ENCODE assay signal across 11 mouse cellular contexts in genomic region chr1:42683861-42684260, GRCm38 (mm10). TPM values are rescaled to one million over a fixed set of nuclear protein-coding genes. Genes with fewer than 3 reads are reported as not detected.
DNase-seq lines count a peak whose midpoint lies in the region; ATAC-seq and TF ChIP-seq lines count a peak whose summit lies in the region.
"Had no signal": no experiment of that assay in that cellular context is flagged by ENCODE, and none has a peak within 500 bp of the region (broad histone marks: within the 10 kb centered on the region; RNA-seq: fewer than 3 reads in every experiment).

No protein-coding gene starts in this region.

- intact Hi-C loops in heart, postnatal 10 days (cut with DNase I): no loop called here

- H3K4me1 ChIP-seq in heart, embryonic 11.5 days (ENCODE audit: control insufficient read depth, insufficient read depth, low read length): peaks cover 8% of the 10 kb centered on the region; the same call in 1 of the 2 replicates
- H3K4me1 ChIP-seq in lung, embryonic 15.5 days: peaks cover 21% of the 10 kb centered on the region
- H3K4me1 ChIP-seq in lung, adult 2 months (ENCODE audit: control insufficient read depth, insufficient read depth, low read length): no peaks in the 10 kb centered on the region
- H3K4me1 ChIP-seq in hindbrain, postnatal 0 days (ENCODE audit: insufficient read depth, low read length): peaks cover 9% of the 10 kb centered on the region
- peaks cover 54% of the 10 kb centered on the region for H3K4me1 ChIP-seq in neural tube, embryonic 15.5 days

- WGBS in heart, embryonic 11.5 days (ENCODE audit: insufficient replicate concordance): under 1% methylated on average over 6 of the region's 6 CpGs
- WGBS in lung, embryonic 15.5 days: 5% methylated on average over 6 of the region's 6 CpGs
- WGBS in lung, adult 2 months: 9% methylated on average over 6 of the region's 6 CpGs
- WGBS in hindbrain, postnatal 0 days: 5% methylated on average over 6 of the region's 6 CpGs
- 10% methylated on average over 6 of the region's 6 CpGs for WGBS in neural tube, embryonic 15.5 days

- no peak overlapping the region for H3K27ac ChIP-seq in heart, embryonic 11.5 days (ENCODE audit: low read depth, low read length)
- no peak overlapping the region for H3K27ac ChIP-seq in lung, embryonic 15.5 days
- peak overlapping the region; percentile 82 for H3K27ac ChIP-seq in hindbrain, postnatal 0 days
- H3K27ac ChIP-seq in neural tube, embryonic 15.5 days (replicated peaks): peak overlapping the region; percentile 93

- TF ChIP-seq CTCF in lung, adult 2 months (IDR thresholded peaks at IDR 0.05; ENCODE audit: insufficient read depth, low read length): no peak
- TF ChIP-seq CTCF in hindbrain, postnatal 0 days (IDR thresholded peaks at IDR 0.05; ENCODE audit: low read depth): no peak

- H3K9ac ChIP-seq in heart, embryonic 11.5 days (ENCODE audit: low read depth, low read length): no peak overlapping the region
- no peak overlapping the region for H3K9ac ChIP-seq in lung, embryonic 15.5 days
- H3K9ac ChIP-seq in hindbrain, postnatal 0 days (replicated peaks; ENCODE audit: low read length): peak overlapping the region; percentile 67
- H3K9ac ChIP-seq in neural tube, embryonic 15.5 days (replicated peaks): peak overlapping the region; percentile 70

- no peaks in the 10 kb centered on the region for H3K9me3 ChIP-seq in heart, embryonic 11.5 days (replicated peaks; ENCODE audit: control insufficient read depth, low read length)
- no peaks in the 10 kb centered on the region for H3K9me3 ChIP-seq in lung, embryonic 15.5 days
- no peaks in the 10 kb centered on the region for H3K9me3 ChIP-seq in hindbrain, postnatal 0 days (ENCODE audit: low read length)
- H3K9me3 ChIP-seq in neural tube, embryonic 15.5 days (replicated peaks): no peaks in the 10 kb centered on the region

- no peak overlapping the region; the same call in 1 of the 2 replicates for H3K4me3 ChIP-seq in heart, embryonic 11.5 days (ENCODE audit: low read depth, low read length)
- H3K4me3 ChIP-seq in lung, embryonic 15.5 days: peak overlapping the region; percentile 29; the same call in 1 of the 2 replicates
- no peak overlapping the region for H3K4me3 ChIP-seq in lung, adult 2 months (replicated peaks; ENCODE audit: extremely low read depth, low read depth, low read length)
- peak overlapping the region; percentile 62 for H3K4me3 ChIP-seq in hindbrain, postnatal 0 days (ENCODE audit: low read length)
- peak overlapping the region; percentile 56 for H3K4me3 ChIP-seq in neural tube, embryonic 15.5 days (replicated peaks)

- DNase-seq in heart, postnatal 10 days: no peak
- DNase-seq in lung, adult 2 months: no peak
- DNase-seq in hindbrain, postnatal 0 days (ENCODE audit: low spot score): no peak
- DNase-seq in cerebellum, adult 8-10 months: no peak
- no peak for DNase-seq in embryo, embryonic 9.5 days (ENCODE audit: extremely low spot score)

- no peak for ATAC-seq in heart, embryonic 11.5 days (replicated peaks; ENCODE audit: insufficient number of reproducible peaks, low FRiP score, low TSS enrichment)
- no peak for ATAC-seq in lung, embryonic 15.5 days (ENCODE audit: borderline replicate concordance, extremely low read depth, low FRiP score, low TSS enrichment)
- no peak for ATAC-seq in hindbrain, postnatal 0 days
- no peak for ATAC-seq in neural tube, embryonic 15.5 days (ENCODE audit: low FRiP score)
- ATAC-seq: Patski had no signal

- TF ChIP-seq POLR2A in lung, adult 2 months (IDR thresholded peaks at IDR 0.05; ENCODE audit: borderline replicate concordance, extremely low read depth, low read depth, low read length): no peak

- H3K36me3 ChIP-seq in heart, embryonic 11.5 days (ENCODE audit: control insufficient read depth, insufficient read depth, low read length): no peaks in the 10 kb centered on the region
- H3K36me3 ChIP-seq in lung, embryonic 15.5 days: no peaks in the 10 kb centered on the region
- no peaks in the 10 kb centered on the region for H3K36me3 ChIP-seq in hindbrain, postnatal 0 days (ENCODE audit: insufficient read depth, low read length)
- H3K36me3 ChIP-seq in neural tube, embryonic 15.5 days: no peaks in the 10 kb centered on the region

- peak overlapping the region; percentile 70 for H3K4me2 ChIP-seq in heart, embryonic 11.5 days
- H3K4me2 ChIP-seq in lung, embryonic 15.5 days: peak overlapping the region; percentile 58
- H3K4me2 ChIP-seq in hindbrain, postnatal 0 days (ENCODE audit: low read depth, low read length): peak overlapping the region; percentile 94
- H3K4me2 ChIP-seq in neural tube, embryonic 15.5 days: peak overlapping the region; percentile 93

- H3K27me3 ChIP-seq in heart, embryonic 11.5 days (ENCODE audit: control insufficient read depth, insufficient read depth, low read length): peaks cover 64% of the 10 kb centered on the region
- H3K27me3 ChIP-seq in lung, embryonic 15.5 days: peaks cover 74% of the 10 kb centered on the region
- no peaks in the 10 kb centered on the region for H3K27me3 ChIP-seq in hindbrain, postnatal 0 days (ENCODE audit: insufficient read depth, low read length)
- H3K27me3 ChIP-seq in neural tube, embryonic 15.5 days (replicated peaks): no peaks in the 10 kb centered on the region

RNA-seq across cellular contexts. Expression of gene Pou3f3, which starts 11.7 kb away (rescaled TPM):
- polyA plus RNA-seq in heart, embryonic 11.5 days (2014; fragmentation: Nextera tagmentation; extraction: Ambion mirVana): 0.10 and 0.19 TPM in 2 replicates
- total RNA-seq in heart, postnatal 10 days (2021): not detected
- polyA plus RNA-seq in lung, embryonic 15.5 days (2015; fragmentation: Nextera tagmentation; extraction: Ambion mirVana): 0.32 and 0.39 TPM in 2 replicates
- polyA plus RNA-seq in lung, adult 2 months (2012; rRNA removed): 0.06 and 0.07 TPM in 2 replicates
- total RNA-seq in hindbrain, postnatal 0 days (2014; rRNA removed): 30.7 and 37.3 TPM in 2 replicates
- 10.3 and 10.6 TPM in 2 replicates for polyA plus RNA-seq in hindbrain, postnatal 0 days (2015; fragmentation: Nextera tagmentation; extraction: Ambion mirVana)
- 6.9 and 9.5 TPM in 2 replicates for polyA plus RNA-seq in neural tube, embryonic 15.5 days (2015; fragmentation: Nextera tagmentation; extraction: Ambion mirVana)
- total RNA-seq: liver, adult 2 months had no signal
- polyA plus RNA-seq: liver, adult 2 months; spleen, adult 2 months had no signal

Comparison
In these comparisons a context has a peak if more than half of its experiments do, and no peak if none do; other contexts are left out.
1. H3K4me3 ChIP-seq: peak in lung, embryonic 15.5 days (single experiment), hindbrain, postnatal 0 days (single experiment) and neural tube, embryonic 15.5 days (single experiment); none in heart, embryonic 11.5 days (single experiment) and lung, adult 2 months (single experiment).
2. H3K27ac ChIP-seq: peak in hindbrain, postnatal 0 days (single experiment) and neural tube, embryonic 15.5 days (single experiment); none in heart, embryonic 11.5 days (single experiment) and lung, embryonic 15.5 days (single experiment).
3. H3K9ac ChIP-seq: peak in hindbrain, postnatal 0 days (single experiment) and neural tube, embryonic 15.5 days (single experiment); none in heart, embryonic 11.5 days (single experiment) and lung, embryonic 15.5 days (single experiment).
4. Peak in every context shown above with its lines, with median percentiles within 50 percentile points of each other: H3K4me2 ChIP-seq.